Mouse (Mus musculus) ovary, postnatal 10 days (tissue): Measurements from ENCODE around the gene Vsig8.

Experiments used
- DNase-seq: peaks from one replicate; pipeline ENCODE4 v3.0.0; 2022; ENCODE audit warnings: low spot score

Vsig8 gene

DNA sequence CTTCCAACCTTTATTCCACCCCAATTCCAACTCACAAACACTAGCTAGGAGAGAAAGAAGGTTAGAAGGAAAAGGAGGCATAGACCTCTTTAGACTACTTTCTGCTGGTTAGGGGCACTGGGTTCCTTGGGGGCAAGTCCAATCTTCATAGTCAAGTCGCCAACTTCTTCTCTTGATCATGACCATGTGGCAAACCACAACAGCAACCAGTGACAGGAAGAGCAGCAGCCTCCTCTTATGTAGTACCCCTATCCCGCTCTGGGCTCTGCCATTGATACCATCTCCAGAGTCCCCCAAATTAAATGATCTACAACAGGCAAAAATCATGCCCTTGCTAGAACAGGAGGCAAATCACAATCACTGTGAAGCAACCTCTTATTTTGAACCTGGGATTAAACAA is 38.2 kb downstream of the Vsig8 start:
- no peak for DNase-seq

DNA sequence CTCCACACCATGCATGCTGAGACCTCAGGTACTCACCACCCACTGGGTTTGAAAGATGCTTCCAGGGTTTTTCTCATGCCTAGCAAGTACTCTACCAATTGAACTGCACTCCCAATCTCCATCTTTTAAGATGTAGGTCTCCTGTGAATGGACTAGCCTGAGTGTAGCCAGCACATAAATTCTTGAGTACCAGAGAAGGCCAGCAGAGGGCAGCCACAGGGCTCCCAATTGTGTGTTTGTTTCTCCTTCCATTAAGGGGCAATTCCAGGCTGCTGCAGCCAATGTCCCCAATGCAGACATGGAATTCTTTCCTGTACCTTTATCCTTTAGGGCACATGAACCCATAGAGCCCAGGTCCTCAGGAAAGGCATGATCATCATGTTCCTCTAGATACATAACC is 38.8 kb downstream of the Vsig8 start:
- DNase-seq = no peak

DNA sequence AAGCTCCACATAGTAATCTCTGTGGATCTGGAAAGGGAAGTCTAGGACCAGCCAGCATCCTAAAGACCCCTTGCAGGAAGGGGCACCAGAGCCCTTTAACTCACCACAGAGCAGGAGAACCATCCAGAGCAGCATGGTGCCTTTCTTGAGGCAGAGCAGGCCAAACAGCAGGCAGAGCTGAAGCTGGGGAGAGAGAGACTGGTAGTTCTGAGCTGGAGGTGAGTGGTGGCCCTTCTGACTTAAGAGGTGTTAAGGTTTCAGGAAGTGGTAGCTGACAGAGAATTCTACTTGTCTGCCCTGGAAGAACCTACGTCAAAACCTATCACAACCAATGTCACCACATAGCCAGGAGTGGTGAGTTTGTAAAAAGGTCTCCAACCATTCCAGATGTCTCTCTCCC is 46.6 kb downstream of the Vsig8 start, which contains the start of gene Fcrl6:
Fcrl6 (minus strand) TSS at position 226 of the 400 bp plus-strand sequence.
- DNase-seq = no peak

DNA sequence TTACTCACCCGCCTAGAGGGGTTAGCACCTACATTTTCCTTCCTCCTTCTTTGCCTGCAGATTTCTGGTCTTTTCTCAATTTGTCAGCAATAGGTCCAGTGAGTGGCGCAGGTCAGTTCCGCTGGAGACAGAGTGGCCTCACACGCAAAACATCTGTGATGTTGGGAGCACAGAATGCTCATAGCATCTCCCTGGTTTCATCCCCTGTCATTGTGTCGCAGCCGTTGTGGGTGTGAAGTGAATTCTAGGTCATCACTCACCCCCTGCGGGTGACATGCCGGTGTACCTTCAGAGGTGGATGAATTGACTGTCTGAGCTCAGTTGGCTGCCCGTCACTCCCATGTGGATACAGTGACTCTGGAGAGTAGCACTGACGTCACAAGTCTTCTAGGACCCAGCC is 55.6 kb downstream of the Vsig8 start:
- no peak for DNase-seq

DNA sequence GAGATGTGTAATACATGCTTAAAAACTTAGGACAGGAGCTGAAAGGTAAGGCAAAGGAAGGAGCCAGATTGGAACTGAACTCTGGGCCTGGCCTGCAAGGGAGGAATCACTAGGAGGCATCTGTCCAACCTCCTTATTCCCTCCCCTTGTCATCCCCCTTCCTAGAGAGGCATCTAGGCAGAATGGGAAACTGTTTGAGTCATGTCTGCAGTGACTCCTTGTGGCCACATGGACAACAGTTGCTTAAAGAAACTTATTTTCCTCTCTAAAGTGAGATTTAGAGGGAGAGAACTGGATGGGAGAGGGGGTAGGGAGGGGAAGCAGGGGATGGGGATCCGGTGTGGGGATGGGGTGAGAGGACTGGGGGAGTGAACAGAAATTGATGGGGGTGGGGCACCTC is 57.0 kb downstream of the Vsig8 start:
- DNase-seq = no peak
